12 mouse cellular contexts compared by ENCODE assay signal in the genomic region with DNA sequence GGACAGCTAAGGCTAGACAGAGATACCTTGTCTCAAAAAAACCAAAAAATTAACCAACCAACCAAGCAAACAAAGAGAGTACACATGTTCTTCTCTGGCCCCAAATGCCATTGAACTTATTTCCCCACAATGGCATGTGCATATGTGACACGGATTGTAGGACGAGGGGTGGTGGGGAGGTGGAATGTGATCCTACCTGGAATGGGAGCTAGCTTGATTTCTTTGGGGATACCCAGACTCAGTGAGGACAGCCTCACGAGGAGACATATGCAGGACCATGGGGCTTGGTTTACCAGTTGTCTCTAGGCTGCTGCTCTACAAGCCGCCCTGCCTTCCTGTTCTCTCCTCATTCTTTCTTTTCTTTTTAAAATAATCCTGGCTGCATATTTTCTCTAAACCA.
"Had no signal": no experiment of that assay in that cellular context is flagged by ENCODE, and none has a peak within 500 bp of the region (broad histone marks: within the 10 kb centered on the region; RNA-seq: fewer than 3 reads in every experiment).

No protein-coding gene starts in this region.

- H3K27me3 ChIP-seq: intestine, embryonic 15.5 days; midbrain, embryonic 13.5 days; neural tube, embryonic 15.5 days had no signal

- H3K9me3 ChIP-seq: intestine, embryonic 15.5 days; neural tube, embryonic 15.5 days had no signal

- H3K4me1 ChIP-seq: midbrain, embryonic 13.5 days; neural tube, embryonic 15.5 days had no signal

- H3K4me2 ChIP-seq: intestine, embryonic 15.5 days; midbrain, embryonic 13.5 days; neural tube, embryonic 15.5 days had no signal

- ATAC-seq: intestine, embryonic 15.5 days; midbrain, embryonic 13.5 days had no signal

- H3K27ac ChIP-seq: intestine, embryonic 15.5 days; liver, embryonic 14.5 days; midbrain, embryonic 13.5 days; neural tube, embryonic 15.5 days; stomach, postnatal 0 days had no signal

- H3K36me3 ChIP-seq: intestine, embryonic 15.5 days; midbrain, embryonic 13.5 days; neural tube, embryonic 15.5 days had no signal

- H3K9ac ChIP-seq: intestine, embryonic 15.5 days; liver, embryonic 14.5 days; midbrain, embryonic 13.5 days; neural tube, embryonic 15.5 days had no signal

- H3K4me3 ChIP-seq: intestine, embryonic 15.5 days; midbrain, embryonic 13.5 days; myocyte; neural tube, embryonic 15.5 days had no signal

- DNase-seq: kidney, adult 18-20 months; kidney, postnatal 10 days; kidney, postnatal 4 days; lung, adult 2 months; right cerebral cortex, adult 18-20 months; thymus, postnatal 4 days had no signal
